Mouse (Mus musculus) spleen, adult 2 months (tissue): ENCODE results near the gene Bves.

ENCODE experiments used
- CTCF ChIP-seq: fragments of 200-500 bp; IDR thresholded peaks from 2 replicates; pipeline ENCODE4 v1.5.1; 2011; ENCODE audit warnings: mild to moderate bottlenecking, inconsistent platforms; ENCODE audit not compliant: insufficient read depth, insufficient read length, insufficient replicate concordance; ENCODE audit errors: extremely low read depth
- POLR2A ChIP-seq: fragments of 200-500 bp; IDR thresholded peaks from 2 replicates; pipeline ENCODE4 v1.6.1; 2011; ENCODE audit warnings: low read depth, low read length, inconsistent platforms

DNA sequence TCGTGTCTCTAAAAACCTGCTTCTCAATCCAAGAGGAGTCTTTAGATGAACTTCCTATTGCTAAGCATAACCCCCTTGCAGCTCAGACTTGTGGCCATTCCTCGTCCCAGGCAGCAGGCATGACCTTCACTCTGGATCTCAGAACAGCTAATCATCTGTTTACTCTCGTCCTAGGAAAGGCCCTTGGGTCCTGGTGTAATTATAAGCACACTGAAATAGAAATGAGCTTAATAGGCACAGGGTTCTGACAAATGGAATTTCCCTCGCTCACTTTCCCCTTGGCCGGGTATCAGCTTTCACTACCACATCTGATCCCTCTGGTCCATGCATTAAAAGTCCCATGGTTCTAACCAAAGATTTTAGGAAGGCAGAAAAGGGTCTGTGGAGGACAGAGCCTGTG lies 27.8 kb downstream of the Bves start:
- TF ChIP-seq CTCF, result no peak
- no peak for TF ChIP-seq POLR2A
